Mouse (Mus musculus): ENCODE results near the gene Olfr985.

DNA sequence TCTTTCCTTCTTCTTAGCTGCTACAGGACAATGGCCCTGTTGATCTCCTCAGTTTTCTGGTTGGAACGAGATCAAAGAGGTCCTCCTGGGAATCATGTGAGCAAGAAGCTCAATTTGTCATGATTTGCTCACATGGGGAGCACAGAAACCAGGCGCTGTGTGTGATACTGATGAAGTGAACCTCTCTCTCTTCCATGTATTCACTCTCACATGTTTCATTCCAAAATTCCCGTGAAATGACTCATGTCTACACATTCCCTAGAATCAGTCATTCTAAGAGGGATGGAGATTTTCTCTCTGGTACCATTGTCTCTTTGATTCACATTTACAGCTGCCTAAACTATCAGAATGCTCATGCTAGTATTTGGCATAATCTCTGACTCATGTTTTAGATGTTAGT is 35.2 kb downstream of the Olfr985 start:
- TF ChIP-seq POLR2A (IDR thresholded peaks at IDR 0.05; ENCODE audit: insufficient read depth, low read depth, low read length) = no peak
- no peak for TF ChIP-seq CTCF (IDR thresholded peaks at IDR 0.05; ENCODE audit: insufficient read depth, low read depth, low read length)

Measured in olfactory bulb, adult 2 months (tissue).